Mouse (Mus musculus) fat pad, adult 2 months (tissue): ENCODE measurements around the gene Ccdc12.

Experiments
- DNase-seq: peaks from one replicate; pipeline ENCODE4 v3.0.0-alpha.2; 2011; ENCODE audit warnings: low read depth, low spot score; ENCODE audit errors: extremely low read depth

Gene Ccdc12

DNA sequence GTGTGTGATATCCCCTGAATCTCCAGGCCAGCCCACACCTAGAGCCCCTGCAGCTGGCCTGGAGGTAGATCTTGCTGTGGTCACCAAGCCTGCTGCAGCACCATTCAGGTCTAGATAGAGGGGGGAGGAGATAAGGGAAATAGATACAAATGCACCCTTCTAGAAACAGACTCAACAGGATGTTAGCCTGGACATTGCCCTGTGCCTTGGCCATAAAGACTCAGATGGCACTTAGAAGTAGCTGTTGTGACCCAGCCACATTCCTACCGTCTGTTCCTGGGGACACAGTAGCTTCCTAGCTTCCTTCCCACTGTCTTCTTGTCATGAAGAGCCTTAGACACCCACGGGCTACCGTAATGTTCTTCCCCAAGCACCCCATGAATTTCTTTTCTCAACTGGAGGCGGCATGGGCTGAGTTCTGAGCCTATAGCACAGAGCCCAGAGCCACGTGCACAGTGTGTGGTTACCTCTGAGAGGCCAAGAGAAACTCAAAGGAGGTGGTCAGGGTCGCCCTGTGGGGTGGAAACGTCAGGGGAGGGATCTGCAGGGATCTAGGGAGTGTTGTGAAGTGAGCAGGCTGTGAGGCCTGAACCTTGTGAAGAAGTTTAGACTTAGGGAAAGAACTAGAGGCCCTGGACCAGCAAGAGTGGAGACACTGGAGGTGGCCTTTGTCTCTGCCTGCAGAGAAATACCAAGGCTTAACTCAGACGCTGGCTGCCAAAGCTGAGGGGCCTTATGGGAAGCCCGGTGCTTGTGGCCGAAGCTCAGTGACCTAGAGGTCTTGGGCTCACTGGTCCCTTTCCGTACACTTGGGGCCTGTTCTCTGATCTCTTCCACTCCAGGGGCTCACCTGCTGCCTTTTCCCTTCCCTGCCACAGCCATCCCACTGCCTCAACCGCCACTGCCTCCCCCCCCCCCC, 45.1 kb downstream of the Ccdc12 start:
- no peak for DNase-seq

DNA sequence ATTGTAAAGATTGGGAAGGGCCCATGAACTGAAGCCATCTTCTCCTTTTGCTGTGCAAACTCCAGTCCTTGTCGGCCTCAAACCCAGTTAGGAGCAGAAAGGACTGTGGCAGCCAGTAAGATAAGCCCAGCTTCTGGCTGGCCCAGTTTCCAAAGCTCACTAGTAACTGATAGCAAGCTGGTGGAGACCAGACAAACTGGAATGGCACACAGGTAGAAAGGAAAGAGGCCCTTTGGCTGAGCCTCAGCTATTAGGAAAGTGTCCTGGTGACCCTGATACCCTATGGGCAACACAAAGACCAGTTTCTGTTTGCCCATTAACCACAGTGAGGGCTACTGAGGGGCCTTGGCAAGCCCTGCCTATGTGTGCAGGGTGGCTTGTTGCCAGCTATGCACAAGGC, 46.5 kb downstream of the Ccdc12 start:
- no peak for DNase-seq

DNA sequence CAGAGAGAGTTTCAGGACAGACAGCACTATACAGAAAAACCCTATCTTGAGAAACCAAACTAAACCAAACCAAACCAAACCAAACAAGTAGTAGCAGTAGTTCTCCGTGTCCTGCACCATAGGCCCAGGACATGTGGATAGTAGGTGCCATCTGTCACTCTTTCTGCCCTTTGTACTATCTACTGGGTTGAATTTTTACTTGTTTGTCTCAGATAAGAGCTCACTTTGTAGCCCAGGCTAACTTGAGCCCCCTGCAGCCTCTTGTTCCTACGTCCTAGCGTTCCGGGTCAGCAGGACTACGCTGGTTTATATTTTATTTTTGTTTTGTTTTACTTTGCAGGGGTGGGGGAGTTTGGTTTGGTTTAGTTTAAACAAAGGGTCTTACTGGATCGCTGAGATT, 47.6 kb downstream of the Ccdc12 start:
- no peak for DNase-seq

DNA sequence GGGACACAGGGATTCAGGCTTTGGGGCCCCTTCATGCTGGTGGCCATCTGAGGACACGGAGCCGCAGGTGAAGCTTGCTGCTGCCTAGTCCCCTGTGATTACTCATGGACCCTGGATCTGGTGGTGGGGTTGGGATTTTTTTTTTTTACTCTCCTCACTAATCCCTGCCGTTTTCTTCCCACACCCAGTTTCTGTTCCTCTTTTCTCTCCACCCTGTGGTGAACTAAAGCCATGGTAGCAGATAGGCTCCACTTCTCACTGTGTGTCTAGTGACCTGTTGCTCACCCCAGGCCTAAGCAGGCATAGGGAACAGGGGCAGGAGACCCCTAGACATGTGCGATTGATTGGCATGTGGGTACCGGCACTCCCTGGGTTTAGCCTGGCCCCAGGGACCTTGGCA, 50.5 kb downstream of the Ccdc12 start:
- DNase-seq, result no peak

DNA sequence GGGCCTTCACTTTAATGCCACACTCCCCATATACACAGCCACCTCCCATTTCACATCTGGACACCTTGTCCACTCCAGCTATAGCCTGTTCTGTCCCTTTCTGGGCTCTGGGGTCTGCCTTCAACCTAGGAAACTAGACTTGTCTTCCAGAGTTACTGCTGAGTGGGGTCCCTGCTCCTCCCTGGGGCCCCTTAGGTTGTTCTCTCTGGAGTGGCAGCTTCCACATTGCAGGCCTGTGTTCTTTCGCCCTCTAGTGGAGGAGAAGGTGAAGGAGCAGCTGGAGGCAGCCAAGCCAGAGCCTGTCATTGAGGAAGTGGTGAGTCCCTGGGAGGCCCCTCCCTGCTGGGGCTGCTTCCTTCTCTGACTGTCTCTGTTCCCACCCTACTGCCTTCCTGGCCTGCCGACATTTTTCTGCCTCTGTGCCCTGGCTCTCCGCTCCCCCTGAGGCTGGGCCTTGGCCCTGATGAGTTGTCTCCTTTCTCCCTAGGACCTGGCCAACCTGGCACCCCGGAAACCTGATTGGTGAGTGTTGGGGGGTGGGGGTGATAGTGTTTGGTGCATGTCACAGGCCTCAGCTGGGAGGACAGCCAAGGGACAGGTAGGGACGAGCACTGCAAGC, 53.4 kb downstream of the Ccdc12 start:
- DNase-seq, result peak; percentile 65

DNA sequence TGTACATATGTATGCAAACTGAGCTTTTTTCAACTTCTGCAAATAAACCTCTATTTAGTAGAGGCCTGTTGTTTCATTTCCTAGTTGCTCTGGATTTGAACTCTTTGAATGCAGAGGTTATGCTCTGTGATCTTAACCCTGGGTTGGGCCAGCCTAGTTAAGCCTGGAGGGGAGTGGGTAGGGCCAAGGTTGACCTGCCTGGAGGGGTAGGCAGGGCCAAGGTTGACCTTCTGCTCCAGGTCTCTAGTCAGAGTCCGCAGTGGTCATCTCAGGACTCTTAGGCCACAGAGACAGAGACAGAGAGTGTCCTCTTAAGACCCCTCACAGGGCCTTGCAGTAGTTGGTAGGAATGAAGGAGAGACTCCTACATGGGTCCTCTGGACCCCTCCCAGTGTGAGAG, 55.2 kb downstream of the Ccdc12 start:
- no peak for DNase-seq

DNA sequence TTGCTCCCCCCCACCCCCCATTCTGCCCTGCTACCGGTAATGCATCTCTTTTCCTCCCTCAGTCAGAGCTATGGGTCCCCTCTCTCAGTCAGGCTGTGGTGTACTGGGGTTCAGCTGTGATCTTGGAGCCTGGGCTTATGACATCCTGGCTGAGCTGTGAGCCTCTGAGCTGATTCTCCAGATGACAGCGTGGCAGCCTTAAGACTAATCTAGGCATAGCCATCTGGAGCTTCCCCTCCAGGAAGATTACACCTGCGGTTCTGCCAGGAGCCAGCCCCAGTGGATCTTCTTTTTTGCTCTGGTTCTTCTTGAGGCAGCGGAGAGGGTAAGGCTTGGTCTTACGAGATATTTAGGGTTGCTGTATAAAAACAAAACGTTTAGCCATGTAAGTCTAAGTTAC, 55.7 kb downstream of the Ccdc12 start:
- DNase-seq, result no peak

DNA sequence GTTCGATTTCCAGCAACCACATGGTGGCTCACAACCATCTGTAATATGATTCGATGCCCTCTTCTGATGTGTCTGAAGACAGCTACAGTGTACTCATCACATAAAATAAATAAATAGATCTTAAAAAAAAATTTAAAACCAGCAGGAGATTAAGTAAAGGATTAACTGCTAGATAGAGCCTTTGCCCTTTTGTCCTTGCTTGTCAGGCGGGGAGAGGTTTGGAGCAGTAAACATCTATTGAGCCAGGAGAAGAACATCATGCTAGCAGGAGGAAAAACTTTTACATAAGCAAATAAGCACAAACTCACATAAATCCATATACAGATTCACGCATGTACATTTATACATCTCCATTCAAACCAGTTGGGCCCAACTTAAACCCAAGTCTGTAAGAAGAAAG, 56.2 kb downstream of the Ccdc12 start:
- no peak for DNase-seq

DNA sequence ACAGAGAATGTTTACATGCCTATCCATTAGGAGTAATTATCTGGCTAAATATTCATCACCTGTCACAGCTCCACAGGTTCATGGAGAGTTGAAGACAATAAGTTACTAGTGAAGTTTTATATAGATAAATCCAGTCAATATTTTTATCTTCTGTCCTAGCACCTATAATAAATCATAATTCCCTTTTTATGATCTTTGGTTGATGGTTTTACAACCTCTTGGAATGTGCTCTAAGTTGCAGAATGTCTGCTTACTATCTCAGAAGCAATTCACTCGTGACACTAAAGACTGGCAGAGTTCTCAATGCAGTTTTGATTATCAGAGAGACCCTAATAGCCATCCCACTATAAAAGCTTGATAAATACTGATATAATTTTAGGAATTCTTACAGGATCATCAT, 57.1 kb downstream of the Ccdc12 start:
- DNase-seq, result no peak

DNA sequence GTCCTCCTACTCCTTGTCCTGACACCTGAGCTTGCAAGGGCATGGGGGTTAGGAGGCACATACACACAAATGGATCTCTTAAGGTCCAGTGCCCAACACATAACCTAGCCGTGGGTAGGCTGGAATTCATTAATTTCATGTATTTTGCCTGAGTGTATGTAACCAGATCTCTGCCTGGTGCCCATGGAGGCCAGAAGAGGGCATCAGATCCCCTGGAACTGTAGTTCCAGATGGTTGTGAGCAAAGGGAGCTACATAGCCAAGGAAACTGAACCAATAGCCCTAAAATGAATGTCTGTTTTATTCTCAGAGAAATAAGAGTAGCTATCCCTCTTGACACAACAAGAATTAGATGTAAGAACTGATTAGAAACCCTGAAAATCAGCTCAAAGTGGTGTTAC, 59.1 kb downstream of the Ccdc12 start:
- DNase-seq, result no peak

DNA sequence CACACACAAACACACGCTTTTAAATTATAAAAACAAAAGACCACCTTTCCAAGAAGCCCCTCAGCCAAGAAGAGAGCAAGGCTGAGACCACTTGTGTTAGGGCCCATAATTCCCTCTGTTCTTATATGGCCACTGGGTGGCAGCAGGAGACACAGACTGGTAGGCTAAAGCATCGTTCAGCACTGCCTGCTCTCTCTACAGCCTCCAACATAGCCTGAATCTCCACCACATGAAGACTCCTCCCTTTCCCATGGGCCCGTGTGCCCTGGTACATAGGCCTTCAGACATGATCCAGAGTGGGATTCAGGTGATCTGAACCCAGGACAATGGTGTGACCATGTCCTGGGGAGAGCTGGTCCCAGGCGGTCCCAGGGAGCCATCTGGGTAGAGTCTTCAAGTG, 60.5 kb downstream of the Ccdc12 start:
- no peak for DNase-seq

DNA sequence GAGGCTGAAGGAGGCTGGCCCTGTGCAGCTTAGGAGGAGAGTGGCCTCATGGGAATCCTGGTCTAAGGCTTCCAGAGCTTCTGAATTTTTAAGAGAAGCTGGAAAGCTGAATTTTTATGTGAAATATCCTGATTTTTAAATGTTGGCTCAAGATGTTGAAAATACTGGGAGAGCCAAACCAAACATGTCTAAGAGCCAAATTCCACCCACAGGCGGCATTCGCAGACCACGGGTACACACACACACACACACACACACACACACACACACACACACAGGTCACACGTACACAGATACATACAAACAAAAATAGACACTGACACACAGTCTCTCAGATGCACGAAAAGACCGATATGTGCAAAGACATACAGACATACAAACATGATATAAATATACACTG, 61.8 kb downstream of the Ccdc12 start:
- DNase-seq, result no peak

DNA sequence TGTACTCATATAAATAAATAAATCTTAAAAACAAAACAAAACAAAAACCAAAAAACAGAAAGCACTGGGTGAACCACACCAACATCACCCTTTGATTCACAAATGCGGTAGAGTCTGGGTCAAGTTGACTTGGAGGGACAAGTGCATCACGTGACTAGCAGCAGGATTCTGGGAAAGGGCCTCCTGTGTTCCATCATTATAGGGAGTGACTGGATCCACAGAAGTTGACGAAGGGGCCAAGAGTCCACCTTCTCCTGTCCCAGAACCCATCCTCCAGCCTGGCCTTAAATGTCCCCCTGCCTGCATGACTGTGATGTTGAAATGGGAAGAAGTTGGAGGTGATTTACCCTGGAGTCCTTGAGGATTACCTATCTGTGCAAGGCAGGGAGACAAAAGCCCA, 62.5 kb downstream of the Ccdc12 start:
- no peak for DNase-seq

DNA sequence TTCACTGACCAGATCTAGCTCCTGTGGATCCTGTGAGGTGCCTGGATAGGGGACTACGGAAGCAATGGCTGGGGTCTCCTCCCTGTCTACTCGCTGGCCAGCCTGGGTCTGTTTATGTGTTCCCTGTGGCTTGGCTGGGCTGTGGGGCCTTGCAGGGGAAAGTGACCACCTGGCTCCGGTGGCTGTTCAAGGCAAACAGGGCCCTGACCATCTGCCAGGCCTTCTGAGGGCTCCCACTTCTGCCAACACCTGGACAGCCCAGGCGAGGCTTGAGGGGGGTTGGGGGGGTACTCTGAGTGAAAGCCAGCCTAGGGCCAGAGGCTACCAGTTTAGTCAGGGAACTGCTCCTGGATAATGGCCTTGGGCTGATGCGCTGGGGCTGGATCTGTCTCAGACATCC, 63.7 kb downstream of the Ccdc12 start:
- DNase-seq, result no peak

DNA sequence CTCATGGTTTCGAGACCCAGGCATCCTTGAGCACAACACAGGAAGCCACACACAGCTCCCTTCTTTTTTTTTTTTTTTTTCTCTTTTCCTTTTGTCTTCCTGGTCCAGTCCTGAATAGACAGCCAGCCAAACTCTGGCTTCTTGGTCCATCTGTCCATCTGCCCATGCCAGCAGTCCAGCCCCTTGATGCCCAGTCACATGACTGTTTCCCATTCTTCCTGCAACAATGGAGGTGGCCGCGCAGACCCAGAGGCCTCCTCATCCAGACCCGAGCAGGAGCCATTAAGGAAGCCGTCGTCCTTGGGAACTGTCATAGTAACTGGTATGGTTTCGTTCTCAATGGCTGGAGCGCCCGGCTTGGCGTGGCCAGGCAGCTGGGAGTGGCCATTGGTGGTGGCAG, 65.8 kb downstream of the Ccdc12 start:
- no peak for DNase-seq

DNA sequence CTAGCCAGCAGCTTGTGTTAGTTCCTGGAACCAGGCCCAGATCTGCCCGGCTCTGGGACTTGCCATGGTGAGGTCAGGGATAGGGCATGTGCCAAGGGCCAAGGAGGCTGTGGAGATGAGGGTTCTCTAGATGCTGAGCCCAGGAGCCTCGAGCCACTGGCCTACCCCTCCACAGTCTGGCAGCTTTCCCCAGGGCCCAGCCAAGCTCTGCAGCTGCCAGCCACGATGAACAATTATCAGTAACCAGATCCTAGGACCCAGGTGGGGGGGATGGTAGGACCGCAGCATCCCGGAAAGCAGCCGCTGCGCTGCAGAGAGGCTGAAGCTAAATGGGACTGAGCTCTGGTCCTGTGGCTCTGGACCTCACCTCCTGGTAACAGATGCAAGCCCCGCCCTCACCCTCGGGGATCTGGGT, 69.4 kb downstream of the Ccdc12 start:
- DNase-seq, result no peak

DNA sequence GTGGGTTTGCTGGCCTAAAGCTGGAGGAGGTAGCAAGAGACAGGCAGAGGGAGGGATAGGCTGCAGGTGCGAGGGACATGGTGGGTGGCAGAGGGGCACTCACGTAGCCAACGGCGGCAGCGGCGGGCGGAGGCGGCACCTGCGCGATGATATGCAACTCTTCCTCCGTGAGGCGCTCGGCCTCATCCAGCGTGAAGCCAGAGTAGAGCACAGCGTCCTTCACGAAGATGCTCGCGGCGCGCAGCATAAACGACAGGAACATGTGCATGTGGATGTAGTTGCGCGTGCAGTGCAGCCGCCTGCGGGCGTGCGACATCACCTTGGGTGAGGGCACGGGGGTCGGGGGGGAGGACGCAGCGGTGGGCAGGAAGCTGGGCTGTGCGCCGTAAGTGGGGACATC, 70.6 kb downstream of the Ccdc12 start:
- DNase-seq, result no peak

DNA sequence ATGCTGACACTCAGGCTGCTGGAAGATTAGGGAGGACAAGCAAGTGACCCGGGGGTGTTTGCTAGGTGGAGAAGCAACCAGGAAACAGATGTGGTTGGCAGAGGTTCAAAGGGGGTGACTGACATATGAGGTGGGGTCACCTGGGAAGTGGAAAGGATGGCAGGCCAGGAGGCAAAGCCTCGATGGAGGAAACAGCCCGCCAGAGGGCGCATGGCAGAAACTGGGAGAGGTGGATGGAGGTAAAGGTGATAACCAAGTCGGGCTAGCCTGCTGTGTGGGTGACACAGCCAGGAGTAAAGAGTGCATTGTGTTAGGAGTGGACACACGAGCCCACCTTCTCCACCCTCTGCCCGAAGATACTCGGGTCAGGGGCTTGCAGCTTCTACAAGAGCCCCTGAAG, 73.5 kb downstream of the Ccdc12 start:
- no peak for DNase-seq

DNA sequence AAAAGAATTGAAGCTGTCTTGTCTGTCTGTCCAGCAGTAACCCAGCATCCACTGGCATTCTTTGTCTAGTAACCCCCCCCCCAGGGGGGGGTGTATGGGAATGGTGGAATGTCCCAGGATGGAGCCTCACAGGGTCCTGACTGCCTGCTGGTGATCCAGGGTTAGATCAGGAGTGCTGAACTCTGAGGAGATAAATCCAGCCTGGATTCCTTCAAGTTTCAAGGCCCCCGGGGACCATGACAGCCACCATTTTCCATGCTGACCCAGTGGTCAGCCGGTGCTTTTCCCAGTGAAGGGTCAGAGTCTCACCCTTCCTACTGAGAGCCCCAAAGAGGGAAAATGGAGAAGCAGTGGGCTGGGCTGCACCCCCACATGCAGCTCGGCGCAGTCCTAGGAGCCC, 75.6 kb downstream of the Ccdc12 start:
- no peak for DNase-seq

DNA sequence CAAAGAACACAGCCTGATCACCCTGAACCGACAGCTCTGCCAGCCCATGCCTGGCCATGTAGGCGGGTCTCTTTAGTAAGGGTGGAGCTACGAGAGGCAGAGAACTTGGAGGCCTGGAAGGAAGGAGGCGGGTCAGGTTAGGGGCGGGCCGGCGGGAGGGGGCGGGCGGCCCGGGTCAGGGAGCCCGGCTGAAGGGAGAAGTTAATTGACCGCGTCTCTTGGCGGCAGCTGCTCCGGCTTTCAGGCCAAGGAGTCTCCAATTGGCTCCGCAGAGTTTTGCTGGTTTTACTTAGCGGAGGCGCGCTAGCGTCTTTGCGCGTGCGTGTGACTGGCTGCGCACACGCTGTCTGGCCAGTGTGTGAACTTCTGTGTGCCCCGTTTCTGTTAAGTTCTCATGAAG, 76.3 kb downstream of the Ccdc12 start:
- peak; percentile 31 for DNase-seq

DNA sequence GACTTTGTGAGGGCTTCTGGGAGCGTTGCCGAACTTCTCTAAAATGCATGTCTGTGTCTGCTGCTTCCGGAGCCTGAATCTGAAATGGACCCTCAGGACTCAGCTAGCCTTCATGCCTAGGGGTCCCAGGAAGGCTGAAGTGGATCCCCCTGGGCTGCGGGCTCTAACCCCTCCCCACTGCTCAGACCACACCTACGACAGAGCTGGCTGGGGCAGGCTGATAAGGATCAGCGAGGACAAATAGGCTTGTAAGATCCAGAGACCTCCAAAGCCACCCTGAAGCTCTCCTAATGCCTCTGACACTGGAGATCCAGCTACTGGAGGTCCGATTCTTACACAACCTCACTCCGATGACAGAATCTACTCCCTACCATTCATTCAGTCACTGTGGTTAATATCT, 76.8 kb downstream of the Ccdc12 start:
- no peak for DNase-seq

DNA sequence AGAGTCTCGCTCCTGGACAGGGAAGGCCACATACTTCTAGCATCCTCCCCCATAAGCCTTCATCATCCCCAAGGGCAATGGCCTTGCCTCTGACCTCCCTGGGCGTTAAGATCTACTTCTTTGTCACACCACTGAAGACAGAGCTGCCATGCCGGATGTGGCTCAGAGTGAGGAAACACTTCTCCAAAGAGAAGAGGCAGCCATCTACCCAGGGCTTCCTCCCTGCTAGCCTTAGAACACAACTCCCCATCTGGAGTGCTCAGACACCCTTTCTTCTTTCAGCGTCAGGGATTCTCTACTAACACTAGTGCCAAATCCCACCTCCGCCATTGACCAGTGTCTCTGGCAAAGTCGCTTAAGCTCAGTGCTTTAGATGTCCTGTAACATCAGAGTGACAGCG, 77.9 kb downstream of the Ccdc12 start:
- DNase-seq, result no peak

DNA sequence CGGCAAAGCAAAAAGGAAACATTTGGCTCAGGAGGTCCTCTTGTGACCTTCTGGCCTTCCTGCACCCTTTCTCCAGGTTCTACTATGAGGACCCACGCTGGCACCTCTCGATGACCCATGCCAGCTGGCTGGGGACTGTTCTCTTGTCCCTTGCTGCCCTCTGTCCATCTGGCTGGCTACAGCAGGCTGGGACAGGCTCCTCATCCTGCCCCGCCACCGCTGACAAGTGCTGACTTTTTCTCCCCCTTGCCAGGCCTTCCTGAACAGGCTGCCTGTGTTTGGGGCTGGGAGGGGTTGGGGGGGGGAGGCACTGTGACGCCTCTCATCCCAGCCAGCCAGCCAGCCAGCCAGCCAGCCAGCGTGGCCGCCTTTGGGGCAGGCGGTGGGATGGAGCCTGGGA, 80.1 kb downstream of the Ccdc12 start:
- no peak for DNase-seq
